Mouse (Mus musculus) neutrophil, adult 5-6 weeks (primary cell): Measurements from ENCODE around the gene Pmf1. TPM values are rescaled to one million over a fixed set of nuclear protein-coding genes. Genes with fewer than 3 reads are reported as not detected.
"Not testable (repeated sequence)": the region's sequence is repeated elsewhere in the genome, so short reads cannot be mapped to it uniquely, and the experiment has no call there.

ENCODE experiments used
- ATAC-seq: fragments of 151-379, 151-347 bp; 2 replicates; pipeline ENCODE4 v1.8.0; 2017; ENCODE audit warnings: mild to moderate bottlenecking, moderate TSS enrichment; ENCODE audit not compliant: insufficient number of reproducible peaks, poor library complexity, low FRiP score, severe bottlenecking; ENCODE audit errors: extremely low read depth
- total RNA-seq: library from RNA; stranded (forward); fragments of 200-1000 nt; gene quantifications from 2 replicates; pipeline ENCODE4 v1.2.3, GENCODE M21; 2017

Gene Pmf1
- total RNA-seq, 1 experiment from 2014 or later: 21.1 TPM

DNA sequence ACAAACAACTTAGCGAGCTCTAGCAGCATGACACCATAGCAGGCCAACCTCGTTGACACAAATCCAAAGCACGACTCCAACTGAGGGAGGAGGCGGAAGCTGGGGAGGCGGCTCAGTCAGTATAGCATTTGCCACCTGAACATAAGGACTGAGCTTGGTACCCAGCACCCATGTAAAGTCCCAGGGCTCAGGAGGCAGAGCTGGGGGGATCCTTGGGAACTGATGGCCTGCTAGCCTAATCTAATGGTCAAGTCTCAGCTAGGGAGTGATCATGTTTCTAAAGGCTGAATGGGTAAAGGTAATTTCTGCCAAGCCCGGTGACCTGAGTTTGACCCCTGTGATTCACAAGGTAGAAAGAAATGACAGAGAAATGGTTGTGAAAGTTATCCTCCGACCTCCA is 2.6 kb downstream of the Pmf1 start:
- ATAC-seq: no peak

DNA sequence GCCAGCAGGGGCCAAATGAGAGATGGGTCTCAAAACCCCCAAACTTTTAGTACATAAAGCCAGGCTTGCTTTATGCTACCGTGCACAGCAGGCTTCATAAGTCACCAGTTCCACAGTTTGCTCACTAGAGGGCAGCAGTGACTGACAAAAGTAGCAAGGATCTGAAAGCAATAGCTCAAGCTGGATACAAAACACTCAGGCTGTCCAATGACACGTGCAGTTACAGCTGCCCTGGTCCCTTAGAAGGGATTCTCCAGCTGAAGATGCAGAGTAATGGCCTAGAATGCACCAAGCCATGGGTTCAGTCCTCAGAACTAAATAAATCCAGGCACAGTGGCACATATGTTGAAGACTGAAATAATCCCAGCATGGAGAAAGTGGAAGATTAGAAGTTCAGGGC is 3.0 kb downstream of the Pmf1 start:
- peak; percentile 68 for ATAC-seq

DNA sequence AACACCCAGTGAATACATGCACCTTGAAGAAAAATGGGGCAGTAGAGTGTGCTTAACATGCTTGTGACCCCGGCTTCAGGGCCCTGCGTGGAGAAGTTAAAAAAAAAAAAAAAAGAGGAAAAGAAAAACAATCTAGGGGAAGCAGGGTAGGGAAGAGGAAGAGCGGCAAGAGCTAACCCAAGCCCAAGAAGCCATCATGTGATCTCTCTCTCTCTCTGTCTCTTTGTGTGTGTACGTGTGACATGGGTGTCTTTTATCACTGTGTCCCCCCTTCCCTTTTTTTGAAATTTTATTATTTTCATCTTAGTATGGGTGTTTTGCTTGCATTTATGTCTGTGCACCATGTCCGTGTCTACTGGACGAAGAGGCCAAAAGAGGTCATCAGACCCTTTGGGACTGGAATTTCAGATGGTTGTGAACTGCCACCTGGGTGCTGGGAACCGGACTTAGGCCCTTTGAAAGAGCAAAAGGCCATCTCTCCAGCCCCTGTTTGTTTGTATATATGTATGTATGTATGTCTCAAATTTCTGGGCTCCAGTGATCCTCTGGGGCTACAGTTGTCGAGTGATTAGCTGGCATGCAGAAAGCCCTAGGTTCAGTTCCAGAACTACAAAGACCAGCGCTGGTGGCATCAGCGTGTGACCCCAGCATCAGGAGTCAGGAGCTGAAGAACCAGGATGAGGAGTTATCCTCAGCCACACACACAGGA is 6.5 kb downstream of the Pmf1 start:
- no peak for ATAC-seq

DNA sequence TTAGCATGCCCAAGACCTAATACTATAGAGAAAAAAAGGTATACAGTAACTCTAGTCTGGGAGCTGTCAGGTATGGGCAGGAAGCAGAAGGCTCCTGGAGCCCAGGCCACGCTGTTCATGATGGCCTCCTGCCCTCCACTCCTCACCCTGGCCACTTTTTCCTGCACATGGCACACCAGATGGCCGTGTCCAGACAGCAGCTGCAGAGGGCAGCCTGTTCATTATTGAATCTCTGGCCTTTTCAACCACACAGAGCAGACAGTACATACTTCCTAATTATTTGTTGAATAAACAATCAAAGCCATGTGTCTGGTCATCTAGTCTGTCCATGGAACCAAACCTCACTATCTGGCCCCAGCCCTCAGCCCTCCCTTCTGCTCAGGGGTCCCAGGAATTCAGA is 11.5 kb downstream of the Pmf1 start:
- ATAC-seq: no peak

DNA sequence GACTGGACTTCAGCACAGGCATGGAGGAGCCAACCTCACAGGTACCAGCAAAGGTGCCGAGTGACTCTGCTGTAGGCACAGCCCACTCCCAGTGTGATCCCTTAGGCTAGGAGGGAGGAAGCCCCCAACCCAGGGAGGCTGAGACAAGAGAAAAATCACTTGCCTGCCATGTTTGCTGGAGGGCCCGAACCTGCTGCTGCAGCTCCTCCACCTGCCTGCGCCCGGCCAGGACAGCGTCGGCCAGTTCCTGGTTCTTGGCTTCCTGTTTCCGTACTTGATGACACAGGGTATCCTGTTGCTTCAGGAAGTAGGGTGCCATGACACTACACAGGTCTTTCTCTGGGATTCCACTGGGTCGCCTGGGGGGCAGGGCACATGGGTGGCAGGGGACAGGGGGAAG is 14.4 kb downstream of the Pmf1 start:
- ATAC-seq: peak; percentile 42; the same call in 1 of the 2 replicates

DNA sequence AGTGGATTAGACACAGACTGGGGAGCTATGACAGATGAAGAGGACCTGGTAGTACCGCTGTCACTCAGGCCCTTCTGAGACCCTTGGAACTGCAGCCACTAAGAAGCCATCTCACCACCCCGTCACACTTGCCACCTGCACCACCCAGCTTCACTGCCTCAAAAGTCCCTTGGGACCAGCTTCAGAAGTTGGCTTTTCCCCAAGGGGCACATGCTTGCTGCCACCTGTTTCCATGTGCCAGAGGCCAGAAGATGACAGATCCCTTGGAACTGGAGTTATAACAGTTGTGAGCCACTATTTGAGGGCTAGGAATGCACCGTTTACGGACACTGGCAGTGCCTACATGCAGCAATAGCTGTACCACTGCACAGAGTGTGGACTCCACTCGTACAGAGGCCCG is 14.8 kb downstream of the Pmf1 start:
- ATAC-seq: peak; percentile 39

DNA sequence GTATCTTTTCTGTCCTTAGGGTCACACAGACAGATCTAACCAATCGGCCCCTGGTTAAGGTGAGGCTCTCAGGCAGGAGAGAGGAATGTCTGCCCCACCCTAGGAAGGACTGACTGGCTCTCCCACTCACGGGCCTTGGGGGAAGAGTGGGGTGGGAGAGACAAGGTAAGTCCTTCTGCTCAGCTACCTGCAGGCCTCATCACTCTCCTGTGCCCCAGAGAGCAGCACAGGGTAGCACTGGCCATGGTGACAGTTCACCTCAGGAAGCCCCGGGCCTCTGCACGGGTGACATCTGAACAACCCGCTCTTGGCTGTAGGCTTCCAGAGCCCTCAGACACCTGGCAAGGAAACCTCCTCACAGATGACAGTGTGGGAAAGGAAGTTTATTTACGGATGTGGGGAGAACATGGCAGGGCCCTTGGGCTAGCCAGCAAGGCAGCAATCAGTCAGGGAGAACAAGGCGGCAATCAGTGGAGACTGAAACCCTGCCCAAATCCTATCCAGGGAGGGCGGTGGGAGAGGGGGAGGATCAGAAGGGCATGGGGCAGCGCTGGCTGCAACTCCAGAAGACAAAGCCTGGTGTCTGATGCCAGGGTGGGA is 16.3 kb downstream of the Pmf1 start:
- ATAC-seq: no peak

DNA sequence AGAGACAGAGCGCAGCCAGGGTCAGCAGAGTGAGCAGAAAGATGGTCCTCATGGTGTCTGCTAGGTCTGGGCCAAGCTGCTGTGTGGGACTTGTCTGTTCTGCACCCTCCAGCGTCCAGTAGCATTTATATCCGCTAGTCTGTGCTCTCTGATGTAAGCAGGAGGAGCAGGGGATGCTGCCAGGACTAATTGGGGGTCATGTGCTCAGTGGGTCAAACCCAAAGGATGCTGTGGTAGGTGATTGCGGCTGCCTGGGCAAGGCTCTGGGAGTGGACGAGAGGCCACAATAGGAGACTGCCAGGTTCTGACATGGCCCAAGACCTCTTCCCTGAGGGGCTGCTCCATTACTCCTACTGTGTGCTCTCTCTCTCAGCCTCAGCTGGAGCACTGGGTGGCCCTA is 25.8 kb downstream of the Pmf1 start, which contains the start of gene Bglap:
Bglap (minus strand) TSS at position 101 of the 400 bp plus-strand sequence.
- ATAC-seq: no peak

DNA sequence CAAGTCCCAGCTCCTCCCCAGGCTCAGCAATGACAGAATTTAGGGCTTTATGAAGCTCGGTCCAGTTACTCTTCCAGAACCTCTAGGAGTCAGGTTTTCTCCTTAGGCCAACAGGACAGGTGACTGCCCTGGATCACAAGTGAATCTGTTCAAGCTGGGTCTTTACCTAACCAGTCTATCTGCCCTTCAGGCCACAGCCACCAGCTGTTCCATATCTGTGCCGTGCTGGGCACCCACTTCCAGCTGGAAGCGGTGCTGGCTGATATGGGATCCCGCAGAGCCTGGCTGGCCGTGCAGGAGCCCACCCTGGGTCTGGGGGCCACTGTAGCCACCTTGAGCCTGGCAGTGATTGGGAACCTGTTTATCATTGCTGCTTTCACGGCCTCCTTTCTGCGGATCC is 27.7 kb downstream of the Pmf1 start:
- ATAC-seq: not testable (repeated sequence)

DNA sequence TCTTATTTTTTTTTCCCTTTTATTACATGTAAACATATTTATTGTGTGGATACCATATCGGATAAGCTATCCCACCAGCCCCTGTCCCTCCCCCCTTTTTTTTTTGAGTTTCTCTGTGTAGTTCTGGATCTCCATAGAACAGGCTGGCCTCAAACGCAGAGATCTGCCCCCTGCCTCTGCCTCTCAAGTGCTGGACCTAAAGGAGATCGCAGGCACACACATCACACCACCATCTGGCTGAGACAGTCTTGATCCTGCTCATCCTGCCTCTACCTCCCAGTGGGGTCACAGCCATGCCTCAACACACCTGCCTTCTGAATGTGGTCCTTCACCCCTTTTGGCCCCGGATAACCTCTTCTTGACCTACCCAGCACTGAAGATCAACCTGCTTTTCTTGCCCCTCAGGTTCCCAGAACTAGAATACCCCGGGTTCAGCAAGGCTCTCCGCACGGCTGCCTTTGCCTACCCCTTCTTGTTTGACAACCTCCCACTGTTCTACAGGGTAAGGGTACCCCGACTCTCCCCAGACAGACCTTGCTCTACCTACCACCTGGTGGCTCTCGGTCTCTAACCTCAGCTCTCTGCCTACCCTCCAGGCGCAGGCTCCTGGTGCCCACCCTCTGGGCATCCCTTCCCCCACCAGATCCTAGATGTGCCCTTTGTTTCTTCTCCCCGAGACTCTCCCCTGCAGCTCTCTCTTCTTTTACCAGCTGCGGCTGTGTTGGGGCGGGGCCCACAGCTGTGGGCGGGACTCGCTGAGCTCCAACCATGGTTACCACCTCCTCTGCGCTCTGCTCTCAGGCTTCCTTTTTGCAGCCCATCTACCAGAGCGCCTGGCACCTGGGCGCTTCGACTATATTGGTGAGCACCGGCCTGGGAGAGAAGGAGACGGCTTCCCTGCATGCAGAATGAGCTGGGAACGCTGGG is 28.5 kb downstream of the Pmf1 start:
- peak; percentile 68 for ATAC-seq

DNA sequence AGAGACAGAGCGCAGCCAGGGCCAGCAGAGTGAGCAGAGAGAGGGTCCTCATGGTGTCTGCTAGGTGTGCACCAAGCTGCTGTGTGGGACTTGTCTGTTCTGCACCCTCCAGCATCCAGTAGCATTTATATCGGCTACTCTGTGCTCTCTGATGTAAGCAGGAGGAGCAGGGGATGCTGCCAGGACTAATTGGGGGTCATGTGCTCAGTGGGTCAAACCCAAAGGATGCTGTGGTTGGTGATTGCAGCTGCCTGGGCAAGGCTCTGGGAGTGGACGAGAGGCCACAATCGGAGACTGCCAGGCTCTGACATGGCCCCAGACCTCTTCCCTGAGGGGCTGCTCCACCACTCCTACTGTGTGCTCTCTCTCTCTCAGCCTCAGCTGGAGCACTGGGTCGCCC is 31.5 kb downstream of the Pmf1 start, which contains the start of gene Bglap2:
Bglap2 (minus strand) TSS at position 101 of the 400 bp plus-strand sequence.
- ATAC-seq: not testable (repeated sequence)

DNA sequence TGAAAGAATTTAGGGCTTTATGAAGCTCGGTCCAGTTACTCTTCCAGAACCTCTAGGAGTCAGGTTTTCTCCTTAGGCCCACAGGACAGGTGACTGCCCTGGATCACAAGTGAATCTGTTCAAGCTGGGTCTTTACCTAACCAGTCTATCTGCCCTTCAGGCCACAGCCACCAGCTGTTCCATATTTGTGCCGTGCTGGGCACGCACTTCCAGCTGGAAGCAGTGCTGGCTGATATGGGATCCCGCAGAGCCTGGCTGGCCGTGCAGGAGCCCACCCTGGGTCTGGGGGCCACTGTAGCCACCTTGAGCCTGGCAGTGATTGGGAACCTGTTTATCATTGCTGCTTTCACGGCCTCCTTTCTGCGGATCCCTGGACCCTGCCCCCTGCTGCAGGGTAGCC is 33.5 kb downstream of the Pmf1 start:
- ATAC-seq: not testable (repeated sequence)

DNA sequence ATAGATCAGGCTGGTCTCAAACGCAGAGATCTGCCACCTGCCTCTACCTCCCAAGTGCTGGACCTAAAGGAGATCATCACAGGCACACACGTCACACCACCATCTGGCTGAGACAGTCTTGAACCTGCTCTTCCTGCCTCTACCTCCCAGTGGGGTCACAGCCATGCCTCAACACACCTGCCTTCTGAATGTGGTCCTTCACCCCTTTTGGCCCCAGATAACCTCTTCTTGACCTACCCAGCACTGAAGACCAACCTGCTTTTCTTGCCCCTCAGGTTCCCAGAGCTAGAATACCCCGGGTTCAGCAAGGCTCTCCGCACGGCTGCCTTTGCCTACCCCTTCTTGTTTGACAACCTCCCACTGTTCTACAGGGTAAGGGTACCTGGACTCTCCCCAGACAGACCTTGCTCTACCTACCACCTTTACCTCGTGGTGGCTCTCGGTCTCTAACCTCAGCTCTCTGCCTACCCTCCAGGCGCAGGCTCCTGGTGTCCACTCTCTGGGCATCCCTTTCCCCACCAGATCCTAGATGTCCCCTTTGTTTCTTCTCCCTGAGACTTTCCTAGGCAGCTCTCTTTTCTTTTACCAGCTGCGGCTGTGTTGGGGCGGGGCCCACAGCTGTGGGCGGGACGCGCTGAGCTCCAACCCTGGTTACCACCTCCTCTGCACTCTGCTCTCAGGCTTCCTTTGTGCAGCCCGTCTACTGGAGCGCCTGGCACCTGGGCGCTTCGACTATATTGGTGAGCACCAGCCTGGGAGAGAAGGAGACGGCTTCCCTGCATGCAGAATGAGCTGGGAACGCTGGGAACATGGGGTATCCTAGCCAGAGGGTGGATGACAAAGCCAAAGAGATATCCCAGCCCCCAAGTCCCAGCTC is 34.1 kb downstream of the Pmf1 start:
- peak; percentile 40 for ATAC-seq

DNA sequence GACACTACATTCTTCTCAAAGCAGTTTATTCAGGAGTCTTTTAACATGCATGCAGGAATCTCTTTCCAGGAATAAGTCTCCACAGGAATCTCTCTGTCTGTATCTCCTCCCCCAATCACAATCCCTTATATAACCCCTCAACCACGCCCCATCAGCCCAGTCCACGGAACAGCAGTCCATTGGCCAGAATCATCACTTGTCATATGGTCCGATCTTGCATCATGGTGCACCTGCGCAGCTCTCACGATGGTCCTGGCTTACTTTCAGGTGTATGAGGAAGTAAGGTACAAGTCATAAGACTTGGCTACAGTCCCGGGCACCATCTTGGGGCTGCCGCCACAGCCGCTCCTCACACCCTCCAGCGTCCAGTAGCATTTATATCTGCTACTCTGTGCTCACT is 37.5 kb downstream of the Pmf1 start, which contains the start of gene Bglap3:
Bglap3 (minus strand) TSS at position 101 of the 400 bp plus-strand sequence.
- ATAC-seq: not testable (repeated sequence)

DNA sequence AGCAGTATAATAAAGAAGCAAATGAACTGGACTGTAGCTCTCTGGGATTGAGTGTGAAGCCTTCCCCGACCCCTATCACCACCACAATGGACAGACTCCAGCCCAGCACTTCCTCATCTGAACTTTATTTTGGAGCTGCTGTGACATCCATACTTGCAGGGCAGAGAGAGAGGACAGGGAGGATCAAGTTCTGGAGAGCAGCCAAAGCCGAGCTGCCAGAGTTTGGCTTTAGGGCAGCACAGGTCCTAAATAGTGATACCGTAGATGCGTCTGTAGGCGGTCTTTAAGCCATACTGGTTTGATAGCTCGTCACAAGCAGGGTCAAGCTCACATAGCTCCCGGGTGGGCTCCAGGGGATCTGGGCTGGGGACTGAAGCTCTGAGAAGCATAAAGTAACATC is 41.6 kb downstream of the Pmf1 start:
- not testable (repeated sequence) for ATAC-seq

DNA sequence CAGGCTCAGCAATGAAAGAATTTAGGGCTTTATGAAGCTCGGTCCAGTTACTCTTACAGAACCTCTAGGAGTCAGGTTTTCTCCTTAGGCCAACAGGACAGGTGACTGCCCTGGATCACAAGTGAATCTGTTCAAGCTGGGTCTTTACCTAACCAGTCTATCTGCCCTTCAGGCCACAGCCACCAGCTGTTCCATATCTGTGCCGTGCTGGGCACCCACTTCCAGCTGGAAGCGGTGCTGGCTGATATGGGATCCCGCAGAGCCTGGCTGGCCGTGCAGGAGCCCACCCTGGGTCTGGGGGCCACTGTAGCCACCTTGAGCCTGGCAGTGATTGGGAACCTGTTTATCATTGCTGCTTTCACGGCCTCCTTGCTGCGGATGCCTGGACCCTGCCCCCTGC is 42.6 kb downstream of the Pmf1 start:
- ATAC-seq: not testable (repeated sequence)

DNA sequence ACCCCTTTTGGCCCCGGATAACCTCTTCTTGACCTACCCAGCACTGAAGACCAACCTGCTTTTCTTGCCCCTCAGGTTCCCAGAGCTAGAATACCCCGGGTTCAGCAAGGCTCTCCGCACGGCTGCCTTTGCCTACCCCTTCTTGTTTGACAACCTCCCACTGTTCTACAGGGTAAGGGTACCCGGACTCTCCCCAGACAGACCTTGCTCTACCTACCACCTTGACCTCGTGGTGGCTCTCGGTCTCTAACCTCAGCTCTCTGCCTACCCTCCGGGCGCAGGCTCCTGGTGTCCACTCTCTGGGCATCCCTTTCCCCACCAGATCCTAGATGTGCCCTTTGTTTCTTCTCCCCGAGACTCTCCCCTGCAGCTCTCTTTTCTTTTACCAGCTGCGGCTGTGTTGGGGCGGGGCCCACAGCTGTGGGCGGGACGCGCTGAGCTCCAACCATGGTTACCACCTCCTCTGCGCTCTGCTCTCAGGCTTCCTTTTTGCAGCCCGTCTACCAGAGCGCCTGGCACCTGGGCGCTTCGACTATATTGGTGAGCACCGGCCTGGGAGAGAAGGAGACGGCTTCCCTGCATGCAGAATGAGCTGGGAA is 43.2 kb downstream of the Pmf1 start:
- 0 out of 2 replicates have a peak, but pooled peaks have one; percentile 42 for ATAC-seq

DNA sequence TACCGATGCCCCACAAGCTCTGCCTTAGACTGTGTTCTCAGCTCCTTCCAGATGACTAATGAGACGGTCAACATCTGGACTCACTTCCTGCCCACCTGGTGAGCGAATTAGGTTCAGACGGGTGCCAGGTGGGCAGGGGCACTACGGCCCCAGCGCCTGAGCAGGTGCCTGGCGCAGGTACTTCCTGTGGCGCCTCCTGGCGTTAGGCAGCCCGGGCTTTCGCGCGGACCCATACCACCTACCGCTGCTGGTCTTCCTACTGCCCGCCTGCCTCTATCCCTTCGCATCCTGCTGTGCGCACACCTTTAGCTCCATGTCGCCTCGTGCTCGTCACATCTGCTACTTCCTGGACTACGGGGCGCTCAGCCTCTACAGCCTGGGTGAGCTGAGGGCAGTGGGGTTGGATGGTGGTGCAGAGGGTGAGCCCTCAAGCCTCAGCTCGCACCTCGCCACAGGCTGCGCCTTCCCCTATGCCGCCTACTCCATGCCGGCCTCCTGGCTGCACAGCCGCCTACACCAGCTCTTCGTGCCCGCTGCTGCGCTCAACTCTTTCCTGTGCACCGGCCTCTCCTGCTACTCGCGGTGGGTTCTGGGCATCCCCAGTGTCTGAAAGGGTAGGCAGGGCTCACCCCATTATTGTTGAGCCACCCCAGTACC is 44.3 kb downstream of the Pmf1 start:
- no peak for ATAC-seq
